Mouse (Mus musculus) adrenal gland, postnatal 36 days (tissue): ENCODE results near the gene Pfkfb1. TPM values are rescaled to one million over a fixed set of nuclear protein-coding genes. Genes with fewer than 3 reads are reported as not detected.

ENCODE experiments used
- DNase-seq, 2 experiments: peaks; one replicate each; pipeline ENCODE4 v3.0.0; 2021; ENCODE audit warnings: mixed read lengths in 1 of 2
- microRNA-seq: library from miRNA; unstranded; fragments of <30 nt; microRNA quantifications from one replicate; pipeline ENCODE4 v1.2.0, GENCODE M21; 2021
- total RNA-seq, 2 experiments: library from RNA; stranded (reverse); gene quantifications; 2 replicates each; pipeline ENCODE4 v1.2.3; 2021

Pfkfb1 gene
- total RNA-seq, 2 experiments from 2014 or later, result 9.7 to 11.4 TPM

DNA sequence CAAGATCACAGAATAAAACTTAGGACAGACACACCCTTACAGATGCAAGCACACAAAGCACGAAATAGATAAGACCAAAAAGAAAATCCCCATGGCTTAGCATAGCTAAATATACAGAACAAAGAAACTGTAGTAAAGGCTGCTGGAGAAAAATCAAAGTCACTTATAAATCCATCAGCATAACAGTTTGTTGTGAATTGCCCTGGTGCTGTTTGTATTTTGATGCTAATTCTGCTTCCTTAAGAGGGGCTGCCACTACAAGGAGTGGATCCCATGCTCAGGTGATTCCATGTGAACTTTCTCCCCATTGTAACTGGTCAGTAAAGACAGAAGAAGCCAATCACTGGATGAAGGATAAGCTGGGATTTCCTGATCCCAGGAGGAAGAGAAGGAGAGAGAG lies 89.5 kb downstream of the Pfkfb1 start:
- no peak for DNase-seq

Small RNA genes lying within 50 kb of the gene (microRNA-seq; reads per million reads assigned to microRNA genes)
- not detected for gene Mir3620

Other genes with a start within 250 kb of the Pfkfb1 start
- 10 to 100 TPM; 20.1 to 22.7 TPM for gene Tmem29, start 129.1 kb upstream of the Pfkfb1 start, total RNA-seq
- 10 to 100 TPM; 29.7 to 47.3 TPM for gene Alas2, start 40.9 kb upstream of the Pfkfb1 start, total RNA-seq
- 10 to 100 TPM; 11.9 to 15.9 TPM for gene Apex2, start 1.6 kb downstream of the Pfkfb1 start, total RNA-seq
- 10 to 100 TPM in 1 of 2 experiments, 1 to 10 TPM in 1; 5.6 to 12.5 TPM for gene Tro, start 69.4 kb downstream of the Pfkfb1 start, total RNA-seq
- 100 to 1,000 TPM in 1 of 2 experiments, 10 to 100 TPM in 1; 89.1 to 126 TPM for gene Maged2, start 226.1 kb downstream of the Pfkfb1 start, total RNA-seq